8 mouse cellular contexts compared by ENCODE assay signal in genomic region chr5:108676772-108677498, GRCm38 (mm10). TPM values are rescaled to one million over a fixed set of nuclear protein-coding genes. Genes with fewer than 3 reads are reported as not detected.
DNase-seq lines count a peak whose midpoint lies in the region; ATAC-seq and TF ChIP-seq lines count a peak whose summit lies in the region.

No protein-coding gene starts in this region.

- H3K4me1 ChIP-seq in MEL (ENCODE audit: control insufficient read depth in 1 of 2, insufficient read depth in 2 of 2, low read length in 2 of 2): peaks cover 11 to 52% of the 10 kb centered on the region in 2 experiments; a peak in 3 of 4 replicates
- peaks cover 16% of the 10 kb centered on the region for H3K4me1 ChIP-seq in hindbrain, embryonic 10.5 days (replicated peaks)
- peaks cover 35% of the 10 kb centered on the region for H3K4me1 ChIP-seq in liver, postnatal 0 days (ENCODE audit: insufficient read depth)
- H3K4me1 ChIP-seq in thymus, adult 2 months (replicated peaks; ENCODE audit: control insufficient read depth, insufficient read depth, low read length): no peaks in the 10 kb centered on the region

- peak overlapping the region; percentile 9; the same call in 1 of the 2 replicates for H3K27ac ChIP-seq in gastrocnemius, adult 2 months
- H3K27ac ChIP-seq in MEL (ENCODE audit: control insufficient read depth, low read depth, low read length): peak overlapping the region; percentile 96
- H3K27ac ChIP-seq in hindbrain, embryonic 10.5 days: peak overlapping the region; percentile 85
- H3K27ac ChIP-seq in liver, postnatal 0 days (ENCODE audit: low read depth): peak overlapping the region; percentile 96
- H3K27ac ChIP-seq in thymus, adult 2 months (ENCODE audit: control insufficient read depth, insufficient read depth, low read length): no peak overlapping the region

- peak; percentile 27 for ATAC-seq in liver, postnatal 0 days

- no peaks in the 10 kb centered on the region for H3K27me3 ChIP-seq in MEL (ENCODE audit: control insufficient read depth in 1 of 2, insufficient read depth in 2 of 2, low read length in 2 of 2)
- H3K27me3 ChIP-seq in hindbrain, embryonic 10.5 days (ENCODE audit: insufficient read depth, poor library complexity, severe bottlenecking): no peaks in the 10 kb centered on the region
- H3K27me3 ChIP-seq in liver, postnatal 0 days (ENCODE audit: insufficient read depth, low read length): no peaks in the 10 kb centered on the region
- H3K27me3 ChIP-seq in thymus, adult 2 months (ENCODE audit: control insufficient read depth, insufficient read depth, low read length): no peaks in the 10 kb centered on the region

- H3K36me3 ChIP-seq in MEL (ENCODE audit: control insufficient read depth in 1 of 2, insufficient read depth in 2 of 2, low read length in 2 of 2): peaks cover 2 to 36% of the 10 kb centered on the region in 2 experiments; a peak in 3 of 4 replicates
- peaks cover 16% of the 10 kb centered on the region for H3K36me3 ChIP-seq in hindbrain, embryonic 10.5 days
- H3K36me3 ChIP-seq in liver, postnatal 0 days (replicated peaks; ENCODE audit: insufficient read depth, low read length): peaks cover 18% of the 10 kb centered on the region
- no peaks in the 10 kb centered on the region for H3K36me3 ChIP-seq in thymus, adult 2 months (ENCODE audit: control insufficient read depth, insufficient read depth, low read length)

- H3K9ac ChIP-seq in MEL (ENCODE audit: control insufficient read depth, low read depth, low read length, poor library complexity, severe bottlenecking): peak overlapping the region; percentile 75
- peak overlapping the region; percentile 59; the same call in 1 of the 2 replicates for H3K9ac ChIP-seq in liver, postnatal 0 days (replicated peaks)

- intact Hi-C loops in gastrocnemius, adult 2 months (cut with DNase I): loop anchor here (10.0 kb wide), 1 partner anchor 48 kb away; no protein-coding TSS in a partner anchor
- intact Hi-C loops in left cerebral cortex, postnatal 25 days (cut with DNase I): loop anchor here (10.0 kb wide), 1 partner anchor 878 kb away; the partner anchor contains the start of gene Crlf2

- H3K9me3 ChIP-seq in MEL (replicated peaks; ENCODE audit: insufficient read depth, low read length): no peaks in the 10 kb centered on the region
- no peaks in the 10 kb centered on the region for H3K9me3 ChIP-seq in hindbrain, embryonic 10.5 days
- H3K9me3 ChIP-seq in liver, postnatal 0 days (ENCODE audit: low read length): no peaks in the 10 kb centered on the region

- peaks cover 33% of the 10 kb centered on the region for H3K79me2 ChIP-seq in MEL (ENCODE audit: control insufficient read depth, insufficient read depth, low read length, poor library complexity)

- TF ChIP-seq RAD21 in MEL (IDR thresholded peaks at IDR 0.05; ENCODE audit: low read depth, low read length): no peak

- H3K4me3 ChIP-seq in gastrocnemius, adult 2 months: peak overlapping the region; percentile 54
- H3K4me3 ChIP-seq in MEL (ENCODE audit: control insufficient read depth in 1 of 2, insufficient read depth in 1 of 2, low read depth in 2 of 2, low read length in 2 of 2): peak overlapping the region; percentile 58 to 61
- H3K4me3 ChIP-seq in hindbrain, embryonic 10.5 days: peak overlapping the region; percentile 53
- peak overlapping the region; percentile 13; the same call in 1 of the 2 replicates for H3K4me3 ChIP-seq in liver, postnatal 0 days (ENCODE audit: low read depth, low read length)
- no peak overlapping the region for H3K4me3 ChIP-seq in thymus, adult 2 months (ENCODE audit: control insufficient read depth, insufficient read depth, low read length)

- no peak for TF ChIP-seq CTCF in gastrocnemius, adult 2 months (IDR thresholded peaks at IDR 0.05)
- TF ChIP-seq CTCF in MEL (IDR thresholded peaks at IDR 0.05 in 2 of 3, conservative IDR thresholded peaks at IDR 0.05 in 1 of 3; ENCODE audit: control insufficient read depth in 1 of 3, insufficient read depth in 1 of 3, low read depth in 2 of 3, low read length in 3 of 3, poor library complexity in 1 of 3, severe bottlenecking in 1 of 3): no peak
- peak; percentile 36 for TF ChIP-seq CTCF in liver, postnatal 0 days (IDR thresholded peaks at IDR 0.05; ENCODE audit: low read depth)
- no peak for TF ChIP-seq CTCF in thymus, adult 2 months (IDR thresholded peaks at IDR 0.05; ENCODE audit: borderline replicate concordance, control insufficient read depth, extremely low read depth, insufficient read depth, low read length, poor library complexity)

- WGBS in hindbrain, embryonic 10.5 days: 11% methylated on average over 5 of the region's 5 CpGs
- WGBS in liver, postnatal 0 days (ENCODE audit: insufficient replicate concordance): 23% methylated on average over 5 of the region's 5 CpGs
- WGBS in thymus, adult 2 months: 88% methylated on average over 5 of the region's 5 CpGs

- peak overlapping the region; percentile 70 for H3K4me2 ChIP-seq in liver, postnatal 0 days (ENCODE audit: low read depth, low read length)

- TF ChIP-seq POLR2A in MEL (IDR thresholded peaks at IDR 0.05; ENCODE audit: control insufficient read depth in 1 of 2, insufficient read depth in 1 of 2, low read depth in 1 of 2, low read length in 2 of 2, poor library complexity in 1 of 2): peak; percentile 30 to 83; a peak in 2 of 4 replicates
- TF ChIP-seq POLR2A in thymus, adult 2 months (IDR thresholded peaks at IDR 0.05; ENCODE audit: control insufficient read depth, extremely low read depth, insufficient read depth, low read length, poor library complexity): no peak

- peak; percentile 92 to 98 for TF ChIP-seq EP300 in MEL (IDR thresholded peaks at IDR 0.05; ENCODE audit: low read depth in 1 of 2, low read length in 2 of 2)
- peak; percentile 72 for TF ChIP-seq EP300 in liver, postnatal 0 days (IDR thresholded peaks at IDR 0.05; ENCODE audit: low read depth)

- DNase-seq in gastrocnemius, adult 2 months: no peak
- no peak for DNase-seq in gastrocnemius, postnatal 25 days
- peak; percentile 92 for DNase-seq in MEL (ENCODE audit: low read depth, low spot score)
- no peak for DNase-seq in hindbrain, embryonic 10.5 days (ENCODE audit: low spot score)
- DNase-seq in liver, postnatal 0 days: no peak
- DNase-seq in MN1 (ENCODE audit: low spot score): no peak
- DNase-seq in thymus, adult 2 months: no peak
- no peak for DNase-seq in left cerebral cortex, postnatal 25 days (ENCODE audit: low spot score in 2 of 2)

TF ChIP-seq in MEL, 35 proteins besides CTCF, POLR2A, EP300 and RAD21 (continues in another document):
- no peak for TF ChIP-seq USF1 (IDR thresholded peaks at IDR 0.05; ENCODE audit: low read depth, low read length)

RNA-seq across cellular contexts. Expression of gene Slc26a1, which starts 1.6 kb away (rescaled TPM):
- total RNA-seq in gastrocnemius, adult 2 months (2021): not detected
- total RNA-seq in gastrocnemius, postnatal 25 days (2021): not detected
- total RNA-seq in MEL (2012; rRNA removed): 31.2 and 33.9 TPM in 2 replicates
- polyA plus RNA-seq in MEL (2012; ENCODE audit: insufficient read depth in 1 of 2, insufficient read length in 2 of 2, low read depth in 1 of 2, low replicate concordance in 2 of 2, missing spikeins in 1 of 2): 10 to 100 TPM in 1 of 2 experiments, not detected in 1; 29.6 TPM
- 0.57 and 0.99 TPM in 2 replicates for polyA plus RNA-seq in hindbrain, embryonic 10.5 days (2016; fragmentation: Nextera tagmentation; extraction: Ambion mirVana)
- 25.8 and 33.4 TPM in 2 replicates for polyA plus RNA-seq in liver, postnatal 0 days (2015; fragmentation: Nextera tagmentation; extraction: Ambion mirVana)
- polyA plus RNA-seq in thymus, adult 2 months (2012; rRNA removed): 0.44 and 0.87 TPM in 2 replicates
- total RNA-seq in left cerebral cortex, postnatal 25 days (2021): 1 to 10 TPM; 1.3 to 1.5 TPM

RNA-seq across cellular contexts. Expression of gene Dgkq, which starts 7.5 kb away (rescaled TPM):
- 1 to 10 TPM; 3.9 to 4.6 TPM for total RNA-seq in gastrocnemius, adult 2 months (2021)
- 1 to 10 TPM; 4.7 to 5.0 TPM for total RNA-seq in gastrocnemius, postnatal 25 days (2021)
- total RNA-seq in MEL (2012; rRNA removed): 10.5 and 11.3 TPM in 2 replicates
- polyA plus RNA-seq in MEL (2012; ENCODE audit: insufficient read depth in 1 of 2, insufficient read length in 2 of 2, low read depth in 1 of 2, low replicate concordance in 2 of 2, missing spikeins in 1 of 2): 10 to 100 TPM in 1 of 2 experiments, not detected in 1; 11.3 TPM
- polyA plus RNA-seq in hindbrain, embryonic 10.5 days (2016; fragmentation: Nextera tagmentation; extraction: Ambion mirVana): 11.1 and 15.1 TPM in 2 replicates
- polyA plus RNA-seq in liver, postnatal 0 days (2015; fragmentation: Nextera tagmentation; extraction: Ambion mirVana): 2.5 TPM in 2 replicates
- 39.5 and 45.0 TPM in 2 replicates for polyA plus RNA-seq in thymus, adult 2 months (2012; rRNA removed)
- total RNA-seq in left cerebral cortex, postnatal 25 days (2021): 10 to 100 TPM; 46.9 to 57.7 TPM

RNA-seq across cellular contexts. Expression of gene Fgfrl1, which starts 15.2 kb away (rescaled TPM):
- 10 to 100 TPM; 18.0 to 45.2 TPM for total RNA-seq in gastrocnemius, adult 2 months (2021)
- total RNA-seq in gastrocnemius, postnatal 25 days (2021): 10 to 100 TPM; 35.9 to 38.6 TPM
- total RNA-seq in MEL (2012; rRNA removed): 13.1 and 16.0 TPM in 2 replicates
- polyA plus RNA-seq in MEL (2012; ENCODE audit: insufficient read depth in 1 of 2, insufficient read length in 2 of 2, low read depth in 1 of 2, low replicate concordance in 2 of 2, missing spikeins in 1 of 2): 10 to 100 TPM in 1 of 2 experiments, not detected in 1; 27.3 TPM
- polyA plus RNA-seq in hindbrain, embryonic 10.5 days (2016; fragmentation: Nextera tagmentation; extraction: Ambion mirVana): 14.7 and 16.3 TPM in 2 replicates
- 5.6 and 5.7 TPM in 2 replicates for polyA plus RNA-seq in liver, postnatal 0 days (2015; fragmentation: Nextera tagmentation; extraction: Ambion mirVana)
- polyA plus RNA-seq in thymus, adult 2 months (2012; rRNA removed): 22.2 and 26.0 TPM in 2 replicates
- 10 to 100 TPM; 20.0 to 20.6 TPM for total RNA-seq in left cerebral cortex, postnatal 25 days (2021)

RNA-seq across cellular contexts. Expression of gene Idua, which starts 16.8 kb away (rescaled TPM):
- 10 to 100 TPM; 11.8 to 12.5 TPM for total RNA-seq in gastrocnemius, adult 2 months (2021)
- total RNA-seq in gastrocnemius, postnatal 25 days (2021): 1 to 10 TPM; 7.8 to 9.4 TPM
- total RNA-seq in MEL (2012; rRNA removed): 1.5 and 1.9 TPM in 2 replicates
- 1 to 10 TPM in 1 of 2 experiments, not detected in 1; 9.5 TPM for polyA plus RNA-seq in MEL (2012; ENCODE audit: insufficient read depth in 1 of 2, insufficient read length in 2 of 2, low read depth in 1 of 2, low replicate concordance in 2 of 2, missing spikeins in 1 of 2)
- 12.0 and 12.8 TPM in 2 replicates for polyA plus RNA-seq in hindbrain, embryonic 10.5 days (2016; fragmentation: Nextera tagmentation; extraction: Ambion mirVana)
- polyA plus RNA-seq in liver, postnatal 0 days (2015; fragmentation: Nextera tagmentation; extraction: Ambion mirVana): 3.9 and 4.2 TPM in 2 replicates
- polyA plus RNA-seq in thymus, adult 2 months (2012; rRNA removed): 34.6 and 35.4 TPM in 2 replicates
- 10 to 100 TPM; 11.4 to 15.0 TPM for total RNA-seq in left cerebral cortex, postnatal 25 days (2021)

RNA-seq across cellular contexts. Expression of gene Tmem175, which starts 47.4 kb away (rescaled TPM):
- total RNA-seq in gastrocnemius, adult 2 months (2021): 1 to 10 TPM; 7.8 to 8.0 TPM
- total RNA-seq in gastrocnemius, postnatal 25 days (2021): 1 to 10 TPM; 5.2 to 5.4 TPM
- total RNA-seq in MEL (2012; rRNA removed): 19.3 and 22.1 TPM in 2 replicates
- polyA plus RNA-seq in MEL (2012; ENCODE audit: insufficient read depth in 1 of 2, insufficient read length in 2 of 2, low read depth in 1 of 2, low replicate concordance in 2 of 2, missing spikeins in 1 of 2): 10 to 100 TPM in 1 of 2 experiments, not detected in 1; 39.2 TPM
- 17.3 and 19.2 TPM in 2 replicates for polyA plus RNA-seq in hindbrain, embryonic 10.5 days (2016; fragmentation: Nextera tagmentation; extraction: Ambion mirVana)
- polyA plus RNA-seq in liver, postnatal 0 days (2015; fragmentation: Nextera tagmentation; extraction: Ambion mirVana): 7.0 and 7.3 TPM in 2 replicates
- polyA plus RNA-seq in thymus, adult 2 months (2012; rRNA removed): 73.3 and 77.3 TPM in 2 replicates
- total RNA-seq in left cerebral cortex, postnatal 25 days (2021): 10 to 100 TPM; 37.4 to 42.1 TPM

Comparison
In these comparisons a context has a peak if more than half of its experiments do, and no peak if none do; other contexts are left out.
1. RNA of gene Slc26a1, which starts 1.6 kb away (total RNA-seq): 31.2 to 33.9 TPM in MEL; 1.3 to 1.5 TPM in left cerebral cortex, postnatal 25 days, not detected in gastrocnemius, postnatal 25 days and not detected in gastrocnemius, adult 2 months; every median in the first group is over 10 times any median in the second.